Mouse (Mus musculus) heart, embryonic 15.5 days (tissue): Measurements from ENCODE around the gene Rsph14. TPM values are rescaled to one million over a fixed set of nuclear protein-coding genes. Genes with fewer than 3 reads are reported as not detected.
A peak's percentile ranks its signal among the peaks of the same experiment; 100 is the strongest.

Experiments
- ATAC-seq: fragments of 200-750 bp; cut with Nextera tagmentation; replicated peaks from 2 replicates; pipeline ENCODE4 v1.8.0; 2017; ENCODE audit warnings: low read depth, moderate TSS enrichment; ENCODE audit not compliant: insufficient number of reproducible peaks, insufficient read depth, low FRiP score
- H3K27ac ChIP-seq: fragments of 300-500 bp; sonication (generic); 2 replicates; pipeline ENCODE4 v1.5.1; 2015; ENCODE audit warnings: mild to moderate bottlenecking, inconsistent platforms
- H3K27me3 ChIP-seq: fragments of 300-500 bp; sonication (generic); 2 replicates; pipeline ENCODE4 v1.6.1; 2015; ENCODE audit warnings: inconsistent platforms
- H3K36me3 ChIP-seq: fragments of 300-500 bp; sonication (generic); 2 replicates; pipeline ENCODE4 v1.6.1; 2015; ENCODE audit warnings: mild to moderate bottlenecking, inconsistent platforms
- H3K4me1 ChIP-seq: fragments of 300-500 bp; sonication (generic); replicated peaks from 2 replicates; pipeline ENCODE4 v1.6.1; 2015; ENCODE audit warnings: inconsistent platforms
- H3K4me2 ChIP-seq: fragments of 300-500 bp; sonication (generic); 2 replicates; pipeline ENCODE4 v1.6.1; 2015; ENCODE audit warnings: inconsistent platforms, mild to moderate bottlenecking, moderate library complexity
- H3K4me3 ChIP-seq: fragments of 300-500 bp; sonication (generic); 2 replicates; pipeline ENCODE4 v1.5.1; 2015; ENCODE audit warnings: mild to moderate bottlenecking, inconsistent platforms
- H3K9ac ChIP-seq: fragments of 300-500 bp; sonication (generic); 2 replicates; pipeline ENCODE4 v1.6.1; 2015; ENCODE audit warnings: mild to moderate bottlenecking, inconsistent platforms
- H3K9me3 ChIP-seq: fragments of 300-500 bp; sonication (generic); replicated peaks from 2 replicates; pipeline ENCODE4 v1.6.1; 2016; ENCODE audit warnings: inconsistent platforms
- WGBS: fragments of 180-500 bp; shearing (Covaris S2); methylation state at CpG from one replicate; pipeline ENCODE4 v1.1.7; 2015; ENCODE audit warnings: mixed read lengths; 5-methylcytosine and 5-hydroxymethylcytosine counted together
- polyA plus RNA-seq: library from polyadenylated mRNA; unstranded; fragments of >200 nt; fragmentation: Nextera tagmentation; extraction: Ambion mirVana; gene quantifications from 2 replicates; pipeline ENCODE4 v1.2.1, GENCODE M21; 2015

Gene Rsph14
- polyA plus RNA-seq, 1 experiment from 2014 or later, result not detected

DNA sequence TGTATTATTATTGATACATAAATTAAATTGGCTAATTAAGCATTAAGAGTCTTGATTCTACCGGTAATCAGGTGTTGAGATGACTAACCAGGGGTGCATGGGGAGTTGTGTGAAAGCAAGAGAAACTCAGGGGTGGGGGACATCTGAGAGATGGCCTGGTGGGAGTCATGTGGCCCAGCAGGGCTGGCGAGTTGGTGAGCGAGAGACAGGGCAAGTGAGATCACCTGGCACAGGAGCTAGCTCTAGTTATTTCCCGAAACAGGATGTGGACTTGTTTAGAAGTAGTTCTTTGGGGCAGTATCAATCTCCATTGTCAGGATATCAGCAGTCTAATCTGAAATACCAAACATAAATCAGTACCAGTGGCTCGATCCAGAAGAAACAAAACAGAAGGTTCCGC, 100.8 kb downstream of the Rsph14 start:
- Histone ChIP-seq H3K36me3 (no peaks in the 10 kb centered on the region), H3K4me3 (no peak overlapping the region), H3K27ac (no peak overlapping the region), H3K9me3 (no peaks in the 10 kb centered on the region), H3K4me1 (no peaks in the 10 kb centered on the region), H3K9ac (no peak overlapping the region), H3K27me3 (peaks cover 12% of the 10 kb centered on the region), H3K4me2 (no peak overlapping the region)
- WGBS, result 67% methylated on average over 6 of the region's 6 CpGs
- ATAC-seq, result no peak

DNA sequence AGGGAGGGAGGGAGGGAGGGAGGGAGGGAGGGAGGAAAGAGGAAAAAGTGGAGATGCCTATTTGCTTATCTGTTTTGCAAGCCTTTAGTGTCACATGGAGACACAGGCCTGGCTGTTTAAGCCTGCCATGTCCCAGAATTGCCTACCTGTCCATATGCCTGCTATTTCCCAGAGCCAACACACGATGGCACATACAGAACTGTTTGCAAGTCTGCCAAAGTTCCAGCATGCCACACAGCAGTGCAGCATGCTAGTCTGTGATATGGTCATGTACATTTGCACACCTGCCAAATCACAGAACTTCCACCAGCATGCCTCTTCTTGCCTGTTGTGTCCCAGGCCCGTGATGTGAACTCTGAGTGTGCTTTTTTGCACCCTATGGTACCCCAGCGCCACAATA, 101.8 kb downstream of the Rsph14 start:
- H3K4me1 ChIP-seq, result no peaks in the 10 kb centered on the region; the same call in 1 of the 2 replicates
- H3K27me3 ChIP-seq, result peaks cover 16% of the 10 kb centered on the region
- no peak for ATAC-seq
- no peak overlapping the region for H3K4me2 ChIP-seq
- no peaks in the 10 kb centered on the region for H3K36me3 ChIP-seq
- 69% methylated on average over 3 of the region's 3 CpGs for WGBS
- H3K9me3 ChIP-seq, result no peaks in the 10 kb centered on the region
- H3K4me3 ChIP-seq, result no peak overlapping the region
- H3K27ac ChIP-seq, result no peak overlapping the region
- H3K9ac ChIP-seq, result no peak overlapping the region

DNA sequence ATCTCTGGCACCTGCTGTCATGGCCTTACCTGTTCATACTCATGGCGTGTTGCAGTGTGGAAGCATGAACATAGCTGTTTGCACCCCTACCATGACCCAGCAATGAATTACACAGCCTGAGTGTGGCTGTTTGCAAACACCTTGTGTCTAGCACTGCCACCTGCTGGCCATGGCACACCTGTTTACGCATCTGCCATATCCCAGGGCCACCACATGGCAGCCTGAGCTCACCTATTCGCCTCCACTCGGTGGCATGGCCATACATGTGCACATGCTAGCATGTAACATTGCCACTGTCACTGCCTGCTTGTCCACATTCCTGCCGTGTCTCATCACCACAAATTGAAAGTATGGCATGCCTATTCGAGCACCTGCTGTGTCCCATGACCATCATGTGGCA, 102.8 kb downstream of the Rsph14 start:
- Histone ChIP-seq H3K27ac (no peak overlapping the region), H3K4me2 (no peak overlapping the region), H3K36me3 (no peaks in the 10 kb centered on the region), H3K27me3 (peaks cover 23% of the 10 kb centered on the region), H3K9ac (no peak overlapping the region), H3K9me3 (no peaks in the 10 kb centered on the region), H3K4me3 (no peak overlapping the region), H3K4me1 (peaks cover 4% of the 10 kb centered on the region; the same call in 1 of the 2 replicates)
- 67% methylated on average over 6 of the region's 6 CpGs for WGBS
- ATAC-seq, result no peak

DNA sequence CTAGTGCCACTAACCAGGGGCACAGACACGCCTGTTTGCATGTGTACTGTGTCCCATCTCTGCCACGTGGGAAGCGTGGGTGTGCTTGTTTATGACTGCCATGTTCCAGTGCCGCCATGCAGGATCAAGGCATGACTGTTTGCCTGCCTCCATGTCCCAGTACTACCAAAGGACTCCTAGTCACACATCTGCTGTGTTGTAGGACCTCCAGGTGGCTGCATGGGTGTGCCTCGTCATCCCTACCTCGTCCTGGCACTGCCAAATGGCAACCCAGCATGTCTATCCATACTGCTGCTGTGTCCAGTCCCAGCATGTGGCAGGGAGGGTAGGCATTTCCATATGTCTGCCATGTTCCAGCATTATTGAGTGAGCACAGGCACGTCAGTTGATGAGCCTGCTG, 104.1 kb downstream of the Rsph14 start:
- H3K27ac ChIP-seq, result no peak overlapping the region
- H3K9ac ChIP-seq, result no peak overlapping the region
- no peaks in the 10 kb centered on the region for H3K36me3 ChIP-seq
- ATAC-seq, result no peak
- peaks cover 4% of the 10 kb centered on the region; the same call in 1 of the 2 replicates for H3K4me1 ChIP-seq
- whole genome bisulfite sequencing, result 79% methylated on average over 7 of the region's 7 CpGs
- no peak overlapping the region for H3K4me3 ChIP-seq
- H3K4me2 ChIP-seq, result no peak overlapping the region
- peaks cover 22% of the 10 kb centered on the region for H3K27me3 ChIP-seq
- H3K9me3 ChIP-seq, result no peaks in the 10 kb centered on the region

DNA sequence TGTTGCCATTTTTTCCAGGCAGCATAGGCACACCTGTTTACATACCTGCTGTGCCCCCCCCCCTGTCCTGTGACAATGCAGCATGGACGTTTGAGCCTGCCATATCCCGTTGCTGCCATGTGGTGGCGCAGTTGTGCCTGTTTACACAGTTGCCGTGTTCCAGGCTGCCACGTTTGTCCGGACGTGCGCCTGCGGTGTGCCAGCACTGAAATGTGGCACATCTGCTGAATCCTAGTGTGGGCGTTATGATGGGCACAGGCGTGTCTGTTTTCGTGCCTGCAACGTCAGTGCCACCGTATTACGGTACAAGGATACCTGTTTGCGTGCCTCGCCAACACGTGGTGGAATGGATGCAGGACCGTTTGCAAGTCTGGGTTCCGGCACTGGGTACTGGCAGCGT, 107.1 kb downstream of the Rsph14 start:
- 14% methylated on average over 21 of the region's 21 CpGs for WGBS
- H3K4me2 ChIP-seq, result peak overlapping the region; percentile 44
- ATAC-seq, result no peak
- H3K27ac ChIP-seq, result no peak overlapping the region
- no peak overlapping the region for H3K9ac ChIP-seq
- H3K36me3 ChIP-seq, result no peaks in the 10 kb centered on the region
- no peak overlapping the region for H3K4me3 ChIP-seq
- H3K9me3 ChIP-seq, result no peaks in the 10 kb centered on the region
- H3K27me3 ChIP-seq, result peaks cover 27% of the 10 kb centered on the region
- peaks cover 4% of the 10 kb centered on the region; the same call in 1 of the 2 replicates for H3K4me1 ChIP-seq

DNA sequence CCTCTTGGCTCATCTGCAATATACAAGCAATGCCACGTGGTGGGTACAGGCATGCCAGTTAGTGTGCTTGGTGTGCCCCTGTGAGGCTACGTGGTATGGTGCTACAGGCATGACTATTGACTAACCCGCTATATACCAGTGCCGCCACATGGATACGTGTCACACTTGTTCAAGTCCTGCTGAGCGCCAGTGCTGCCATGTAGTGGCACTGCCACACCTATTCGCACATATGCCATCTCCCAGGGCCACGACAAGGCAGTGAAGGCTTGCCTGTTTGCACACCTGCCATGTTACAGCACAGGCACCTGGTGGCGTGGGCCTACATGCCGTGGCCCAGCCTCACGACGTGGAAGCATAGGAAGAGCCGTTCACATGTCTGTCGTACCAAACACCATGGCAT, 108.1 kb downstream of the Rsph14 start:
- WGBS, result 87% methylated on average over 14 of the region's 14 CpGs

DNA sequence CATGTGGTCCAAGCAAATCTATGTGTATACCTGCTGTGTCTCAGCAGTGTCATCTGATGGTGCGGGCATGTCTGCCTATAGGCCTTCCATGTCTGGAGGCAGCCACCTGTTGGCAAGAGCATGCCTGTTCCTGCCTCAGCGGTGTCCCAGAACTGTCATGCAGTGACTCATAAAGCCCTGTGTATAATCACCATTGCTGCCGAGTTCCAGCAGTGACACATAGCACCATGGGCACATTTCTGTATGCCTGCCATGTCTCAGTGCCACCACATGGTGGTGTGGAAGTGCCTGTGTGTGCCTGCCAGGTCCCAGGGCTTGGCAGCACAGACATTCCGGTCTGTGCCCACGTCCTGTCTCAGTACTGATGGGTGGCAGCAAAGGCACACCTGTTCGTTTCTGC, 109.6 kb downstream of the Rsph14 start:
- Histone ChIP-seq H3K36me3 (no peaks in the 10 kb centered on the region), H3K27ac (no peak overlapping the region), H3K4me3 (no peak overlapping the region), H3K4me2 (no peak overlapping the region), H3K27me3 (peaks cover 27% of the 10 kb centered on the region), H3K9ac (no peak overlapping the region), H3K9me3 (no peaks in the 10 kb centered on the region), H3K4me1 (peaks cover 4% of the 10 kb centered on the region; the same call in 1 of the 2 replicates)
- ATAC-seq, result no peak
- 55% methylated on average over 6 of the region's 6 CpGs for WGBS

More for the DNA sequence above, 108.1 kb downstream of the Rsph14 start:
- H3K4me3 ChIP-seq, result no peak overlapping the region
- no peak for ATAC-seq
- no peak overlapping the region for H3K27ac ChIP-seq
- no peak overlapping the region for H3K9ac ChIP-seq
- peaks cover 27% of the 10 kb centered on the region for H3K27me3 ChIP-seq
- no peaks in the 10 kb centered on the region for H3K9me3 ChIP-seq
- H3K4me1 ChIP-seq, result peaks cover 4% of the 10 kb centered on the region; the same call in 1 of the 2 replicates
- H3K4me2 ChIP-seq, result no peak overlapping the region
- no peaks in the 10 kb centered on the region for H3K36me3 ChIP-seq

DNA sequence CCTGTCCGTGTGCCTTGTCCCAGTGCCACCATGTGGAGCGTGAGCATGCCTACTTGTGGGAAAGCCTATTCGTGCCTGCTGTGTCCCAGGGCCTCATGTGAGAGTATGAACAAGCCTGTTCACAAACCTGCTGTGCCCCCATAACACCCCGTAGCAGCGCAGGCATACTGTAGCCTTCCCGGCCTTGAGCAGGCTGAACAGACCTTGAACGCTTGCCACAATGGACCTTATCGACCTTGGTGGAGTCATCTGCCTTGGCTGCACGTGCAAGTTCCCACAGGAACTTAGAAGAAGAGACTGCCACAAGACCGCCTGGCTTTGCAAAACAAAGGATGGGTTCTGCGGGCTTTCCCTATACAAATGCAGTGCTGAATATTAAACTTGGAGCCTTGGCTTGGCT, 110.8 kb downstream of the Rsph14 start:
- Histone ChIP-seq H3K27ac (no peak overlapping the region), H3K9ac (no peak overlapping the region), H3K4me2 (no peak overlapping the region), H3K36me3 (no peaks in the 10 kb centered on the region), H3K9me3 (no peaks in the 10 kb centered on the region), H3K27me3 (peaks cover 27% of the 10 kb centered on the region), H3K4me3 (no peak overlapping the region), H3K4me1 (peaks cover 4% of the 10 kb centered on the region; the same call in 1 of the 2 replicates)
- WGBS, result 81% methylated on average over 11 of the region's 11 CpGs
- no peak for ATAC-seq

DNA sequence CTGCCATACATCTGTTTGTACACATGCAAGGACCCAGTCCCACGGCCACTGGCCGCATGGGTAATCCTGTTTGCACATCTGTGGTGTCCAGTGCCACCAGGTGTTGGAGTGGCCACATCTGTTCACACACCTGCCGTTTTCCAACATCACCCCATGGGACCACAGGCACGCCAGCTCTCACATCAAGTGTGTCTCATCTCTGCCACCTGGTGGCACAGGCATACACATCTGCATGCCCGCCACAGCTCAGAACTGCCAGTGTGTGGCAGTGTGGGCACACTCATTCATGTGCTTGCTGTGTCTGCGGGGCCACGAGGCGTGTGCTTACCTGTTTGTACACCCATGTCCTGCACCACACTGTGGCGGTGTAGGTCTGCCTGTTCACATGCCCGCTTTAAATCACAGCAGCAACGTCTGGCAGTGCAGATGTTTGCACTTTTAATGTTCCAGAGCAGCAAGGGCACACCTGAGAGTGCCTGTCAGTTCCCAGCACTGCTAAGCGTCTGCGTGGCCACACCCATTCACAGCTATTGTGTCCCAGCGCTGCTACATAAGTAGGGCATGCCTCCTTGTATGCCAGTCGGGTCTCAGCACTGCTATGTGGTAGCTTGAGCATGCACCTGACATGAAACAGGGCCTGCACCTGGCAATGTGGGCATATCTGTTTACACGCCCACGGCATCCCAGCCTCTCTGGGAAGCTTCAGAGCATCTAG, 111.4 kb downstream of the Rsph14 start:
- no peaks in the 10 kb centered on the region for H3K9me3 ChIP-seq
- H3K36me3 ChIP-seq, result no peaks in the 10 kb centered on the region
- peaks cover 4% of the 10 kb centered on the region; the same call in 1 of the 2 replicates for H3K4me1 ChIP-seq
- H3K4me3 ChIP-seq, result no peak overlapping the region
- 39% methylated on average over 17 of the region's 17 CpGs for WGBS
- H3K27ac ChIP-seq, result no peak overlapping the region
- peaks cover 25% of the 10 kb centered on the region for H3K27me3 ChIP-seq
- peak; percentile 50 for ATAC-seq
- no peak overlapping the region for H3K9ac ChIP-seq
- H3K4me2 ChIP-seq, result no peak overlapping the region

DNA sequence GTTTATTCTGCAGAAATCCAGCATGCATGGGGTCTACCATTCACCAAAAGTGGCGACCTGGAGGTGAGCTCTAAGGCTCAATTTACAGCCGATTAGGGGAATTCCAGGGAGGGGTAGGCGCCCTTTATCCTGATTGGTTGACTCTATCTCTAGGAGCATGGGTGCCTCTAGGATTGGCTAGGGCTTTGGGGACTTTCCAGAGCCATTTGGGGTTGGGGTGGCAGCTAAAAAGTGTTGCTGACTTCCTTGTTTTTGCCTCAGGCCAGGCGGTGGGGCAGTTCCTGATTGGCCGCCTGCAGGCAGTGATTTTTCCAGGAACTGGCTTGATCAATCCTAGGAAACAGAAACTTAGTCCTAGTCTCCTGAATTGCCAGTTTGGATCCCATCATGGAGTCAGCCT, 113.1 kb downstream of the Rsph14 start:
- no peaks in the 10 kb centered on the region for H3K4me1 ChIP-seq
- 33% methylated on average over 5 of the region's 5 CpGs for WGBS
- H3K4me3 ChIP-seq, result no peak overlapping the region
- H3K9ac ChIP-seq, result no peak overlapping the region
- H3K9me3 ChIP-seq, result no peaks in the 10 kb centered on the region
- no peak overlapping the region for H3K4me2 ChIP-seq
- H3K27ac ChIP-seq, result no peak overlapping the region
- H3K27me3 ChIP-seq, result peaks cover 10% of the 10 kb centered on the region; the same call in 1 of the 2 replicates
- H3K36me3 ChIP-seq, result no peaks in the 10 kb centered on the region
- ATAC-seq, result no peak

DNA sequence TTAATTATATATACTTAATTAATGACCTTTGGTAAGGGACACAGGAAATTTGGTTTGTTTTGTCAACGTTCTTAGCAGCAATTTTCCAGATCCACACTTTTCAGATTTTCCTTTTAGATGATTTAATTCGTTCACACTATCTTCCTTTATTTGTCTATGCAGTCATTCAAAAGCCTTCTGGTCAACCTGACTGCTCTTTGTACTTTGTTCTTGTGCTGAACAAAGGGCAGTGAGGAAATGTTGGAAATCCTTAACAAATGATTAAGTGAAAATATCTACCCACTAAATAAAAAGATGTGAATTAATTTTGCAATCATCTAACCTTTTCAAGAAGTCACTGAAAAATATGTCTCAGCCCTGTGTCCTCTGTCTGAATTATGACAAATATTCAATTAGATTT, 124.0 kb downstream of the Rsph14 start:
- no peaks in the 10 kb centered on the region for H3K4me1 ChIP-seq
- no peak overlapping the region for H3K27ac ChIP-seq
- H3K9me3 ChIP-seq, result no peaks in the 10 kb centered on the region
- H3K27me3 ChIP-seq, result no peaks in the 10 kb centered on the region
- H3K4me3 ChIP-seq, result no peak overlapping the region
- no peaks in the 10 kb centered on the region for H3K36me3 ChIP-seq
- H3K9ac ChIP-seq, result no peak overlapping the region
- WGBS, result 65% methylated on average over 2 of the region's 2 CpGs
- no peak for ATAC-seq
- H3K4me2 ChIP-seq, result no peak overlapping the region
